In genomic region chr12:86678591-86679545, GRCm38 (mm10) we compare ENCODE assay signal across 8 mouse cellular contexts. TPM values are rescaled to one million over a fixed set of nuclear protein-coding genes. Genes with fewer than 3 reads are reported as not detected.
DNase-seq lines count a peak whose midpoint lies in the region; ATAC-seq and TF ChIP-seq lines count a peak whose summit lies in the region.

TSS of gene Vash1 (plus strand) at chr12:86678700.

- peak within 1 kb of the TSS; percentile 82 for H3K9ac ChIP-seq in embryonic facial prominence, embryonic 14.5 days (ENCODE audit: low read depth, low read length)
- H3K9ac ChIP-seq in heart, embryonic 11.5 days (ENCODE audit: low read depth, low read length): peak within 1 kb of the TSS; percentile 88
- peak within 1 kb of the TSS; percentile 86 for H3K9ac ChIP-seq in kidney, embryonic 14.5 days (ENCODE audit: low read depth, low read length)
- peak within 1 kb of the TSS; percentile 82 for H3K9ac ChIP-seq in liver, adult 2 months (ENCODE audit: low read depth, low read length)
- H3K9ac ChIP-seq in midbrain, embryonic 16.5 days (ENCODE audit: low read depth, low read length): peak within 1 kb of the TSS; percentile 100

- H3K4me3 ChIP-seq in C2C12 (ENCODE audit: insufficient read depth, poor library complexity, severe bottlenecking): peak within 1 kb of the TSS; percentile 29
- peak within 1 kb of the TSS; percentile 81 for H3K4me3 ChIP-seq in embryonic facial prominence, embryonic 14.5 days (ENCODE audit: low read depth, low read length)
- H3K4me3 ChIP-seq in heart, embryonic 11.5 days (ENCODE audit: low read depth, low read length): peak within 1 kb of the TSS; percentile 80
- peak within 1 kb of the TSS; percentile 78 for H3K4me3 ChIP-seq in kidney, embryonic 14.5 days (ENCODE audit: low read length)
- H3K4me3 ChIP-seq in liver, adult 2 months (ENCODE audit: insufficient read depth, low read depth, low read length): peak within 1 kb of the TSS; percentile 92
- H3K4me3 ChIP-seq in midbrain, embryonic 16.5 days (ENCODE audit: low read depth, low read length): peak within 1 kb of the TSS; percentile 95

- H3K36me3 ChIP-seq in C2C12 (ENCODE audit: control insufficient read depth, insufficient read depth): no peaks in the 10 kb centered on the region
- H3K36me3 ChIP-seq in embryonic facial prominence, embryonic 14.5 days (ENCODE audit: control insufficient read depth, insufficient read depth, low read length): no peaks in the 10 kb centered on the region
- H3K36me3 ChIP-seq in heart, embryonic 11.5 days (ENCODE audit: control insufficient read depth, insufficient read depth, low read length): no peaks in the 10 kb centered on the region
- no peaks in the 10 kb centered on the region for H3K36me3 ChIP-seq in kidney, embryonic 14.5 days (ENCODE audit: control insufficient read depth, insufficient read depth, low read length)
- H3K36me3 ChIP-seq in liver, adult 2 months (ENCODE audit: control insufficient read depth, insufficient read depth, low read length): no peaks in the 10 kb centered on the region
- no peaks in the 10 kb centered on the region for H3K36me3 ChIP-seq in midbrain, embryonic 16.5 days (ENCODE audit: control insufficient read depth, insufficient read depth, low read length)

- WGBS in embryonic facial prominence, embryonic 14.5 days: 1% methylated on average over 41 of the region's 94 CpGs
- WGBS in heart, embryonic 11.5 days (ENCODE audit: insufficient replicate concordance): under 1% methylated on average over 87 of the region's 94 CpGs
- WGBS in kidney, embryonic 14.5 days: under 1% methylated on average over 80 of the region's 94 CpGs
- WGBS in liver, adult 2 months: 1% methylated on average over 89 of the region's 94 CpGs
- under 1% methylated on average over 74 of the region's 94 CpGs for WGBS in midbrain, embryonic 16.5 days

- peak; percentile 70 to 83 for DNase-seq in adrenal gland, postnatal 36 days
- DNase-seq in embryonic facial prominence, embryonic 14.5 days (ENCODE audit: low spot score): peak; percentile 76
- DNase-seq in liver, adult 2 months (ENCODE audit: extremely low read depth, low read depth, low spot score): no peak
- DNase-seq in testis, postnatal 10 days (ENCODE audit: low spot score): peak; percentile 69

- peaks cover 11% of the 10 kb centered on the region; the same call in 1 of the 2 replicates for H3K4me1 ChIP-seq in embryonic facial prominence, embryonic 14.5 days (ENCODE audit: control insufficient read depth, insufficient read depth, low read length)
- H3K4me1 ChIP-seq in heart, embryonic 11.5 days (ENCODE audit: control insufficient read depth, insufficient read depth, low read length): peaks cover 19% of the 10 kb centered on the region
- peaks cover 12% of the 10 kb centered on the region; the same call in 1 of the 2 replicates for H3K4me1 ChIP-seq in kidney, embryonic 14.5 days (ENCODE audit: control insufficient read depth, insufficient read depth, low read length)
- H3K4me1 ChIP-seq in liver, adult 2 months (ENCODE audit: control insufficient read depth, insufficient read depth, low read length): no peaks in the 10 kb centered on the region; the same call in 1 of the 2 replicates
- H3K4me1 ChIP-seq in midbrain, embryonic 16.5 days (ENCODE audit: control insufficient read depth, insufficient read depth, low read length): peaks cover 27% of the 10 kb centered on the region

- no peaks in the 10 kb centered on the region for H3K79me2 ChIP-seq in C2C12 (ENCODE audit: control insufficient read depth, insufficient read depth)
- no peaks in the 10 kb centered on the region for H3K79me2 ChIP-seq in liver, adult 2 months (ENCODE audit: control insufficient read depth, insufficient read depth, low read length)

- H3K27ac ChIP-seq in embryonic facial prominence, embryonic 14.5 days (replicated peaks; ENCODE audit: low read depth, low read length): peak within 1 kb of the TSS; percentile 88
- H3K27ac ChIP-seq in heart, embryonic 11.5 days (ENCODE audit: low read depth, low read length): peak within 1 kb of the TSS; percentile 76; the same call in 1 of the 2 replicates
- peak within 1 kb of the TSS; percentile 63 for H3K27ac ChIP-seq in kidney, embryonic 14.5 days (ENCODE audit: low read depth, low read length)
- H3K27ac ChIP-seq in liver, adult 2 months (replicated peaks; ENCODE audit: insufficient read depth, low read depth, low read length): no peak within 1 kb of the TSS
- H3K27ac ChIP-seq in midbrain, embryonic 16.5 days (ENCODE audit: low read length): peak within 1 kb of the TSS; percentile 95

- H3K27me3 ChIP-seq in C2C12 (ENCODE audit: control insufficient read depth, insufficient read depth, insufficient read length): peaks cover 21% of the 10 kb centered on the region
- no peaks in the 10 kb centered on the region for H3K27me3 ChIP-seq in embryonic facial prominence, embryonic 14.5 days (replicated peaks; ENCODE audit: control insufficient read depth, insufficient read depth, low read length)
- H3K27me3 ChIP-seq in heart, embryonic 11.5 days (ENCODE audit: control insufficient read depth, insufficient read depth, low read length): no peaks in the 10 kb centered on the region
- H3K27me3 ChIP-seq in kidney, embryonic 14.5 days (ENCODE audit: control insufficient read depth, insufficient read depth, low read length): no peaks in the 10 kb centered on the region
- H3K27me3 ChIP-seq in liver, adult 2 months (ENCODE audit: control insufficient read depth, insufficient read depth, low read length): peaks cover 14% of the 10 kb centered on the region; the same call in 1 of the 2 replicates
- H3K27me3 ChIP-seq in midbrain, embryonic 16.5 days (ENCODE audit: control insufficient read depth, insufficient read depth, low read depth, low read length): no peaks in the 10 kb centered on the region

- no peaks in the 10 kb centered on the region for H3K79me3 ChIP-seq in C2C12 (ENCODE audit: low read depth)

- H3K4me2 ChIP-seq in embryonic facial prominence, embryonic 14.5 days (ENCODE audit: low read depth, low read length): peak within 1 kb of the TSS; percentile 98
- peak within 1 kb of the TSS; percentile 99 for H3K4me2 ChIP-seq in heart, embryonic 11.5 days
- H3K4me2 ChIP-seq in kidney, embryonic 14.5 days (replicated peaks; ENCODE audit: low read depth, low read length): peak within 1 kb of the TSS; percentile 100
- H3K4me2 ChIP-seq in midbrain, embryonic 16.5 days (ENCODE audit: low read length): peak within 1 kb of the TSS; percentile 85

- TF ChIP-seq CTCF in C2C12 (IDR thresholded peaks at IDR 0.05; ENCODE audit: control insufficient read depth, insufficient read depth, insufficient read length): no peak
- no peak for TF ChIP-seq CTCF in liver, adult 2 months (IDR thresholded peaks at IDR 0.05; ENCODE audit: low read depth, low read length)

- no peak for TF ChIP-seq POLR2A in liver, adult 2 months (IDR thresholded peaks at IDR 0.05; ENCODE audit: extremely low read depth, insufficient read depth, low read length)

- H3ac ChIP-seq in C2C12 (ENCODE audit: control insufficient read depth, insufficient read length, low read depth): peak within 1 kb of the TSS; percentile 85

- no peaks in the 10 kb centered on the region for H3K9me3 ChIP-seq in embryonic facial prominence, embryonic 14.5 days (ENCODE audit: control insufficient read depth, low read length)
- H3K9me3 ChIP-seq in heart, embryonic 11.5 days (replicated peaks; ENCODE audit: control insufficient read depth, low read length): no peaks in the 10 kb centered on the region; the same call in 1 of the 2 replicates
- H3K9me3 ChIP-seq in kidney, embryonic 14.5 days (ENCODE audit: control insufficient read depth, low read length): no peaks in the 10 kb centered on the region
- no peaks in the 10 kb centered on the region for H3K9me3 ChIP-seq in midbrain, embryonic 16.5 days (replicated peaks; ENCODE audit: control insufficient read depth, low read length, poor library complexity, severe bottlenecking)

- peak; percentile 84 for ATAC-seq in embryonic facial prominence, embryonic 14.5 days (ENCODE audit: low read depth)
- peak; percentile 35; the same call in 1 of the 2 replicates for ATAC-seq in heart, embryonic 11.5 days (replicated peaks; ENCODE audit: insufficient number of reproducible peaks, low FRiP score, low TSS enrichment)
- ATAC-seq in kidney, embryonic 14.5 days (ENCODE audit: low FRiP score, low TSS enrichment): peak; percentile 76
- peak; percentile 83 for ATAC-seq in midbrain, embryonic 16.5 days

TF ChIP-seq in C2C12, 6 proteins besides CTCF, POLR2A, EP300 and RAD21:
- TF ChIP-seq MYOD1 (IDR thresholded peaks at IDR 0.05; ENCODE audit: control insufficient read depth, insufficient read length, low read depth): no peak
- peak; percentile 27 for TF ChIP-seq MAX (IDR thresholded peaks at IDR 0.05)

RNA-seq across cellular contexts. Expression of gene Vash1, which starts in this region (rescaled TPM):
- 0.44 TPM for polyA plus RNA-seq in C2C12 (2012; fragmentation: generic; extraction: Trizol)
- total RNA-seq in adrenal gland, postnatal 36 days (2021): 1 to 10 TPM; 3.9 to 6.9 TPM
- polyA plus RNA-seq in embryonic facial prominence, embryonic 14.5 days (2014; fragmentation: Nextera tagmentation; extraction: Ambion mirVana): 11.0 and 12.3 TPM in 2 replicates
- 7.7 and 8.2 TPM in 2 replicates for polyA plus RNA-seq in heart, embryonic 11.5 days (2014; fragmentation: Nextera tagmentation; extraction: Ambion mirVana)
- polyA plus RNA-seq in kidney, embryonic 14.5 days (2014; fragmentation: Nextera tagmentation; extraction: Ambion mirVana): 8.4 and 9.6 TPM in 2 replicates
- total RNA-seq in liver, adult 2 months (2014; rRNA removed): 0.74 and 0.94 TPM in 2 replicates
- 0.80 and 0.88 TPM in 2 replicates for polyA plus RNA-seq in liver, adult 2 months (2012; rRNA removed)
- 30.0 and 35.8 TPM in 2 replicates for polyA plus RNA-seq in midbrain, embryonic 16.5 days (2015; fragmentation: Nextera tagmentation; extraction: Ambion mirVana)

Comparison
In these comparisons a context has a peak if more than half of its experiments do, and no peak if none do; other contexts are left out.
1. H3K4me3 ChIP-seq: peak in every context shown above with its lines; median percentile 95 in midbrain, embryonic 16.5 days; 92 in liver, adult 2 months; 81 in embryonic facial prominence, embryonic 14.5 days; 80 in heart, embryonic 11.5 days; 78 in kidney, embryonic 14.5 days; 29 in C2C12.